Mouse (Mus musculus) liver, postnatal 0 days (tissue): Measurements from ENCODE around the gene Lrrc8b. TPM values are rescaled to one million over a fixed set of nuclear protein-coding genes. Genes with fewer than 3 reads are reported as not detected.

Experiments
- ATAC-seq: fragments of 200-750 bp; cut with Nextera tagmentation; 2 replicates; pipeline ENCODE4 v1.8.0; 2017; ENCODE audit warnings: mild to moderate bottlenecking, moderate library complexity
- DNase-seq: peaks from one replicate; pipeline ENCODE4 v3.0.0-alpha.2; 2016
- H3K27ac ChIP-seq: fragments of 300-500 bp; sonication (generic); 2 replicates; pipeline ENCODE4 v1.5.1; 2014; ENCODE audit warnings: antibody characterized with exemption, moderate library complexity, mild to moderate bottlenecking, low read depth
- H3K27me3 ChIP-seq: fragments of 300-500 bp; sonication (generic); 2 replicates; pipeline ENCODE4 v1.6.1; 2014; ENCODE audit warnings: low read length, control low read depth, mixed read lengths; ENCODE audit not compliant: insufficient read depth
- H3K36me3 ChIP-seq: fragments of 300-500 bp; sonication (generic); replicated peaks from 2 replicates; pipeline ENCODE4 v1.6.1; 2014; ENCODE audit warnings: mild to moderate bottlenecking, control low read depth, low read length, moderate library complexity, mixed read lengths; ENCODE audit not compliant: insufficient read depth
- H3K4me1 ChIP-seq: fragments of 300-500 bp; sonication (generic); 2 replicates; pipeline ENCODE4 v1.6.1; 2014; ENCODE audit warnings: antibody characterized with exemption, mild to moderate bottlenecking, control low read depth; ENCODE audit not compliant: insufficient read depth
- H3K4me2 ChIP-seq: fragments of 300-500 bp; sonication (generic); 2 replicates; pipeline ENCODE4 v1.6.1; 2014; ENCODE audit warnings: low read depth, mild to moderate bottlenecking, low read length, moderate library complexity, mixed read lengths
- H3K4me3 ChIP-seq: fragments of 300-500 bp; sonication (generic); 2 replicates; pipeline ENCODE4 v1.5.1; 2014; ENCODE audit warnings: low read depth, low read length
- H3K9ac ChIP-seq: fragments of 300-500 bp; sonication (generic); replicated peaks from 2 replicates; pipeline ENCODE4 v1.6.1; 2014; ENCODE audit warnings: mild to moderate bottlenecking, moderate library complexity
- H3K9me3 ChIP-seq: fragments of 300-500 bp; sonication (generic); 2 replicates; pipeline ENCODE4 v1.6.1; 2016; ENCODE audit warnings: mild to moderate bottlenecking, control low read depth, low read length, mixed read lengths
- CTCF ChIP-seq: sonication (generic); IDR thresholded peaks from 2 replicates; pipeline ENCODE4 v1.5.1; 2016; ENCODE audit warnings: antibody characterized with exemption, low read depth
- EP300 ChIP-seq: IDR thresholded peaks from 2 replicates; pipeline ENCODE4 v1.6.1; 2016; ENCODE audit warnings: antibody characterized with exemption, low read depth, mild to moderate bottlenecking
- whole genome bisulfite sequencing: fragments of 180-500 bp; shearing (Covaris S2); extraction: QIAGEN DNeasy Blood & Tissue Kit; methylation state at CpG from one replicate; pipeline ENCODE4 v1.1.7; 2014; ENCODE audit not compliant: insufficient replicate concordance; 5-methylcytosine and 5-hydroxymethylcytosine counted together
- polyA plus RNA-seq: library from polyadenylated mRNA; unstranded; fragments of >200 nt; fragmentation: Nextera tagmentation; extraction: Ambion mirVana; gene quantifications from 2 replicates; pipeline ENCODE4 v1.2.1, GENCODE M21; 2015

Lrrc8b gene
- polyA plus RNA-seq, 1 experiment from 2014 or later = 1.4 TPM

- DNase-seq (no peak), ATAC-seq (no peak)
- H3K4me2 ChIP-seq = no peak overlapping the region
- H3K4me3 ChIP-seq = no peak overlapping the region
- H3K36me3 ChIP-seq = no peaks in the 10 kb centered on the region
- 39% methylated on average over 1 of the region's 1 CpGs for WGBS
- H3K9ac ChIP-seq = no peak overlapping the region
- H3K27me3 ChIP-seq = no peaks in the 10 kb centered on the region
- H3K4me1 ChIP-seq = no peaks in the 10 kb centered on the region
- TF ChIP-seq CTCF = no peak
- TF ChIP-seq EP300 = no peak
- no peaks in the 10 kb centered on the region for H3K9me3 ChIP-seq
- H3K27ac ChIP-seq = no peak overlapping the region
These were observed 38.5 kb downstream of the Lrrc8b start for GRCm38 (mm10) chr5:105454105-105454504.

- H3K27ac ChIP-seq = no peak overlapping the region
- H3K4me2 ChIP-seq = no peak overlapping the region
- ATAC-seq (no peak), DNase-seq (no peak)
- H3K9me3 ChIP-seq = no peaks in the 10 kb centered on the region
- no peak overlapping the region for H3K9ac ChIP-seq
- WGBS = 58% methylated on average over 6 of the region's 6 CpGs
- no peaks in the 10 kb centered on the region for H3K36me3 ChIP-seq
- H3K4me3 ChIP-seq = no peak overlapping the region
- H3K27me3 ChIP-seq = no peaks in the 10 kb centered on the region
- TF ChIP-seq CTCF (no peak), EP300 (no peak)
- H3K4me1 ChIP-seq = no peaks in the 10 kb centered on the region
These were observed 43.5 kb downstream of the Lrrc8b start for GRCm38 (mm10) chr5:105459077-105459476.

- Histone ChIP-seq H3K27me3 (no peaks in the 10 kb centered on the region), H3K36me3 (no peaks in the 10 kb centered on the region), H3K4me2 (no peak overlapping the region), H3K9ac (no peak overlapping the region), H3K4me3 (no peak overlapping the region), H3K4me1 (no peaks in the 10 kb centered on the region), H3K27ac (no peak overlapping the region), H3K9me3 (no peaks in the 10 kb centered on the region)
- no peak for ATAC-seq
- TF ChIP-seq CTCF (no peak), EP300 (no peak)
- no peak for DNase-seq
- WGBS = 73% methylated on average over 5 of the region's 5 CpGs
These were observed 45.0 kb downstream of the Lrrc8b start for GRCm38 (mm10) chr5:105460551-105460950.

DNA sequence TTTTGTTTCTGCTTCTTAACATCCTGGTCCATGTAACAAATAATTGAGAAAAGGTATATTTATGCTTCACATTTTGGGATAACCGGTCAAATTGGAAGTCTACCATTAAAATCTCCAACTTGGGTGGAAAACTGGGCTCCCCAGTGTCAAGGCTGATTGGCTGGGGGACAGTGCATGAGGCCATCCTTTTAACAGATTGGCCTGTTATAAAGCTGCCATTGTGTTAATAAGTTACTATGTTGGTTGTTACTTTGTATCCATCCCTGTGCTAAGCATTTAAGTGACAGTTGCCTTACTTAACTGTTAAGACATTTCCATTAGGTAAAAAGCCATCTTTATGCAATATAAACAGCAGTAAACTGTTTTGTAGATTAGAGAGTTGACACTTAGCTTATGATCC lies 45.5 kb downstream of the Lrrc8b start:
- no peak for ATAC-seq
- Histone ChIP-seq H3K4me2 (no peak overlapping the region), H3K36me3 (no peaks in the 10 kb centered on the region), H3K27ac (no peak overlapping the region), H3K4me3 (no peak overlapping the region), H3K4me1 (no peaks in the 10 kb centered on the region), H3K9ac (no peak overlapping the region), H3K9me3 (no peaks in the 10 kb centered on the region), H3K27me3 (no peaks in the 10 kb centered on the region)
- no peak for DNase-seq
- TF ChIP-seq CTCF (no peak), EP300 (no peak)
- WGBS = 89% methylated on average over 1 of the region's 1 CpGs

GRCm38 (mm10) chr5:105464671-105465070 lies 49.1 kb downstream of the Lrrc8b start:
- H3K9ac ChIP-seq = no peak overlapping the region
- ATAC-seq (no peak), DNase-seq (no peak)
- no peaks in the 10 kb centered on the region for H3K9me3 ChIP-seq
- no peaks in the 10 kb centered on the region for H3K36me3 ChIP-seq
- no peak overlapping the region for H3K4me3 ChIP-seq
- TF ChIP-seq EP300 = no peak
- no peak for TF ChIP-seq CTCF
- H3K4me2 ChIP-seq = no peak overlapping the region
- H3K27me3 ChIP-seq = no peaks in the 10 kb centered on the region
- H3K4me1 ChIP-seq = no peaks in the 10 kb centered on the region
- H3K27ac ChIP-seq = no peak overlapping the region

DNA sequence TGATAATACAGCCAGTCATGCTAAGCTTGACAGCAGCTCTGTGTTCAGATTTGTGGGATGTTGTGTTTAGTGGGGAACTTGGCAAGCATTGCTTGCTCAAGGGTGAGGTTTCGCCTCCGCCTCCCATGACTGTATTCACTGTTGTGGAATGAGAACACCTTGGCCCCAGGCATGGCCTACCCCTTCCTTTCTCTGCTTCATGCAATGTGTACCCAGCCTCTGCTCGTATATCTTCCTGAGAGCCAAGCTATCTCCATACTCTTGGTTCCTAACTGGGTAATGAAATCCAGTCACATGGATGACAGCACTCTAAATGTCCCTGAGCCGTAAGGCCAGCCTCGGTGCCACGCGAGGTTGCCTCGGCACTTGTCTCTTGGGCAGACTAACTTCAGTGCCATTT lies 50.0 kb downstream of the Lrrc8b start:
- Histone ChIP-seq H3K9me3 (no peaks in the 10 kb centered on the region), H3K4me3 (no peak overlapping the region), H3K36me3 (no peaks in the 10 kb centered on the region), H3K9ac (no peak overlapping the region), H3K27me3 (no peaks in the 10 kb centered on the region), H3K27ac (no peak overlapping the region), H3K4me2 (no peak overlapping the region), H3K4me1 (no peaks in the 10 kb centered on the region)
- ATAC-seq = no peak
- TF ChIP-seq EP300 (no peak), CTCF (no peak)
- 89% methylated on average over 8 of the region's 8 CpGs for WGBS
- DNase-seq = no peak

DNA sequence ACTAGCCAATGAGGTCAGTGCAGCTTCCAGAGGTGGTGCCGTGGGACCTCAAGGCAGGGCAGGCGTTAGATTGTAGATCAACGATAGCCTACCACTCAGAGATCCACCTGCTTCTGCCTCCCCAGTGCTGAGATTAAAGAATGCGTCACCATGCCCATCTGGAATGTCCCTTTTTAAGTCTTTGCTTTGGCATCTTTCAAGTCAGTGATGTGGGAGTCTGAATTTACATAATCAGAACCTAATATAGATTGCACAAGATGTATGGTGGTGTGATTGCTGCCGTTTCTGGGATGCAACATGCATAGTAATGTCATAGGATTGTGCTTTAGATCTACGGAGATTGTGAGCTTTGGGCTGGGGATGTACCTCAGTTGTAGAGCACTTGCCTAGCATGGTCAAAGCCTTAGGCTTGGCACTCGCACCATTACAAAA lies 50.9 kb downstream of the Lrrc8b start:
- ATAC-seq = no peak
- H3K4me3 ChIP-seq = no peak overlapping the region
- no peak for DNase-seq
- WGBS = 85% methylated on average over 7 of the region's 7 CpGs
- no peak overlapping the region for H3K9ac ChIP-seq
- no peaks in the 10 kb centered on the region for H3K4me1 ChIP-seq
- H3K9me3 ChIP-seq = no peaks in the 10 kb centered on the region
- no peaks in the 10 kb centered on the region for H3K36me3 ChIP-seq
- no peaks in the 10 kb centered on the region for H3K27me3 ChIP-seq
- no peak overlapping the region for H3K4me2 ChIP-seq
- H3K27ac ChIP-seq = no peak overlapping the region
- no peak for TF ChIP-seq EP300
- no peak for TF ChIP-seq CTCF
